Mouse (Mus musculus): ENCODE data around the gene Gpr156. TPM values are rescaled to one million over a fixed set of nuclear protein-coding genes. Genes with fewer than 3 reads are reported as not detected.

Gpr156 gene
- total and polyA plus RNA-seq, 3 experiments, result 0.08 to 0.09 TPM; not detected in 1

DNA sequence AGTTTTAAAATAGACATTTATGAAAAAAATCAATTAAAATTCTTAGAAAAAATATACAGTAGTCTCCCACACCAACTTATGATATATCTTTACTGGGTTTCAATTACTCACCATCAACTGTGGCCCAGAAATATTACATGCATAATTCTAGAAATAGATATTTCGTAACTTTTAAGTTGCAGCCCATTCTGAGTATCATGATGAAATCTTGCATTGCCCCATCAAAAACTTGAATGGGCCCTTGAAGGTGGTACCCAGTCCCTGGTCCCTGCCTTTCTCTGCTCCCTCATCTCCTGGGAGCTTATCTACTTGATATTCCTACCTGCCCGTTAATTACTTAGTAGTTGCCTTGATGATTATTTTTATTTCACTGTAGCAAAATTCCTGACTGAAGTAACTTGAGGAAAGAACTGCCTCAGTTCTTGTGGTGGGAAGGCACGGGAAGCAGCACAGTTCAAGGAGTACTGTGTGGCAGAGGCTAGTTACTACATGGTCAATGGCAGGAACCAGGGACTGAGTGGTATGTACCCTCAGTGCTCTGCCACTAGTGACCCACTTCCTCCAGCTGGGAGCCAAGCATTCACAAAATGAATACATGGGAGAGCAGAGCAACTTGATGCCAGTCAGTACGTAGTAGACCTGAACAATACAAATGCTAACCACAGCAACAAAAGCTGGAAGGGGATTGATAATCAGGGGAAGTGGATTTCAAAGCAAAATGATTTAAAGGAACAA is 41.6 kb upstream of the Gpr156 start:
- no peak overlapping the region for H3K27ac ChIP-seq (ENCODE audit: insufficient read depth, low read depth)
- DNase-seq (ENCODE audit: extremely low read depth), result no peak
- no peaks in the 10 kb centered on the region for H3K27me3 ChIP-seq (replicated peaks)
- no peaks in the 10 kb centered on the region for H3K9me3 ChIP-seq (replicated peaks; ENCODE audit: low read length)
- no peak overlapping the region for H3K4me2 ChIP-seq (ENCODE audit: insufficient read depth, low read depth, poor library complexity, severe bottlenecking)
- H3K9ac ChIP-seq (ENCODE audit: insufficient read depth, low read depth), result no peak overlapping the region
- in situ Hi-C loops (cut with MboI; ENCODE audit: low pct_ligation_motif_present, low pct_unique_long_range_greater_than_20kb, low sequenced_read_pairs), result no loop called here
- dilution Hi-C loops (cut with MboI; ENCODE audit: extremely low pct_ligation_motif_present, extremely low pct_unique_long_range_greater_than_20kb, low sequenced_read_pairs), result no loop called here
- H3K36me3 ChIP-seq (replicated peaks in 1 of 2; ENCODE audit: control insufficient read depth in 1 of 2, insufficient read depth in 1 of 2, low read length in 1 of 2), result peaks cover 19 to 65% of the 10 kb centered on the region in 2 experiments
- H3K79me2 ChIP-seq (replicated peaks; ENCODE audit: control insufficient read depth, extremely low read depth, insufficient read depth, poor library complexity, severe bottlenecking), result peaks cover 58% of the 10 kb centered on the region
- TF ChIP-seq CTCF (conservative IDR thresholded peaks at IDR 0.05 in 1 of 2, IDR thresholded peaks at IDR 0.05 in 1 of 2; ENCODE audit: low read depth in 2 of 2, low read length in 2 of 2), result no peak
- TF ChIP-seq USF2 (conservative IDR thresholded peaks at IDR 0.05; ENCODE audit: low read depth, low read length), result no peak
- no peak for TF ChIP-seq ZNF384 (IDR thresholded peaks at IDR 0.05; ENCODE audit: low read depth, low read length)
- TF ChIP-seq ZC3H11A (IDR thresholded peaks at IDR 0.05; ENCODE audit: low read depth, low read length), result no peak
- TF ChIP-seq UBTF (IDR thresholded peaks at IDR 0.05; ENCODE audit: low read depth, low read length), result no peak
- TF ChIP-seq HCFC1 (IDR thresholded peaks at IDR 0.05; ENCODE audit: low read depth, low read length), result no peak
- H3K4me1 ChIP-seq (ENCODE audit: control insufficient read depth in 1 of 2, insufficient read depth in 2 of 2), result peaks cover 10 to 46% of the 10 kb centered on the region in 2 experiments
- H3K4me3 ChIP-seq (replicated peaks in 1 of 3; ENCODE audit: low read depth in 2 of 3, low read length in 2 of 3, poor library complexity in 1 of 3), result no peak overlapping the region

DNA sequence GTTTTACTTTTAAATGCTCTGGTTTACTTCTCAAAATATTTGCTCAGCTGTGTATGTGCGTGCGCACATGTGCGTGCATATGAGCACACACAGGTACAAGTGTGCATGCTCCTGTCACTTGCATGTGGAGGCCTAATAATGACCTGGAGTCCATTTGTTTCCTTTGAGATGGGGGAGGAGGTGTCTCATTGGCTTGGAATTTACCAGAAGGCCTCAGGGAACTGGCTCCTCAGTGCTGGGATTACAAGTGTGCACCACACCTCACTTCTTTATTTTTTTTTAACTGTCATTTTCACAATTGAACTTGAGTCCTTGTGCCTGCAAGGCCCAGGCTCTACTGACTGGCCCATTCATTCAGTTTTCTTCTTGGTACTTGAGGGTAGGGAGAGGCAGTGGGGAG is 38.9 kb upstream of the Gpr156 start:
- in situ Hi-C loops (cut with MboI; ENCODE audit: low pct_ligation_motif_present, low pct_unique_long_range_greater_than_20kb, low sequenced_read_pairs), result no loop called here
- Histone ChIP-seq H3K27ac (ENCODE audit: insufficient read depth, low read depth) (no peak overlapping the region), H3K4me2 (ENCODE audit: insufficient read depth, low read depth, poor library complexity, severe bottlenecking) (no peak overlapping the region), H3K79me2 (replicated peaks; ENCODE audit: control insufficient read depth, extremely low read depth, insufficient read depth, poor library complexity, severe bottlenecking) (peaks cover 36% of the 10 kb centered on the region), H3K36me3 (replicated peaks in 1 of 2; ENCODE audit: control insufficient read depth in 1 of 2, insufficient read depth in 1 of 2, low read length in 1 of 2) (peaks cover 37 to 83% of the 10 kb centered on the region in 2 experiments), H3K4me3 (replicated peaks in 1 of 3; ENCODE audit: low read depth in 2 of 3, low read length in 2 of 3, poor library complexity in 1 of 3) (no peak overlapping the region), H3K27me3 (replicated peaks) (no peaks in the 10 kb centered on the region), H3K9ac (ENCODE audit: insufficient read depth, low read depth) (no peak overlapping the region), H3K9me3 (replicated peaks; ENCODE audit: low read length) (no peaks in the 10 kb centered on the region), H3K4me1 (ENCODE audit: control insufficient read depth in 1 of 2, insufficient read depth in 2 of 2) (peaks cover 5 to 26% of the 10 kb centered on the region in 2 experiments)
- DNase-seq (ENCODE audit: extremely low read depth), result no peak
- TF ChIP-seq IRF4 (IDR thresholded peaks at IDR 0.05; ENCODE audit: low read depth, low read length) (no peak), TCF12 (IDR thresholded peaks at IDR 0.05; ENCODE audit: low read depth, low read length) (no peak), ZKSCAN1 (IDR thresholded peaks at IDR 0.05; ENCODE audit: borderline replicate concordance, low read depth, low read length) (no peak), ELF1 (IDR thresholded peaks at IDR 0.05; ENCODE audit: low read depth, low read length) (no peak), USF1 (IDR thresholded peaks at IDR 0.05; ENCODE audit: low read depth, low read length) (no peak), MXI1 (IDR thresholded peaks at IDR 0.05; ENCODE audit: low read depth, low read length) (no peak), USF2 (conservative IDR thresholded peaks at IDR 0.05; ENCODE audit: low read depth, low read length) (no peak), POLR2AphosphoS2 (IDR thresholded peaks at IDR 0.05; ENCODE audit: low read depth, low read length) (no peak), SIN3A (IDR thresholded peaks at IDR 0.05; ENCODE audit: low read length) (no peak), POLR2A (IDR thresholded peaks at IDR 0.05; ENCODE audit: low read depth, low read length) (no peak), CTCF (conservative IDR thresholded peaks at IDR 0.05 in 1 of 2, IDR thresholded peaks at IDR 0.05 in 1 of 2; ENCODE audit: low read depth in 2 of 2, low read length in 2 of 2) (no peak)
- dilution Hi-C loops (cut with MboI; ENCODE audit: extremely low pct_ligation_motif_present, extremely low pct_unique_long_range_greater_than_20kb, low sequenced_read_pairs), result no loop called here

Measured in CH12.LX (cell line).